Mouse (Mus musculus) heart, postnatal 0 days (tissue): ENCODE measurements at regions not wholly inside any gene's neighbourhood (a gene's known extent, or its start where the extent isn't known, plus 50 kb on each side); places are given as distances from the start of the nearest gene placed in this dataset.
A peak's percentile ranks its signal among the peaks of the same experiment; 100 is the strongest.

ENCODE experiments used
- ATAC-seq: fragments of 200-750 bp; cut with Nextera tagmentation; 2 replicates; pipeline ENCODE4 v1.8.0; 2017; ENCODE audit warnings: low read depth, moderate number of reproducible peaks, moderate library complexity; ENCODE audit not compliant: insufficient read depth
- DNase-seq: peaks from one replicate; pipeline ENCODE4 v3.0.0-alpha.2; 2016; ENCODE audit warnings: low spot score
- H3K27ac ChIP-seq: fragments of 300-500 bp; sonication (generic); 2 replicates; pipeline ENCODE4 v1.5.1; 2014; ENCODE audit warnings: low read depth, mild to moderate bottlenecking
- H3K27me3 ChIP-seq: fragments of 300-500 bp; sonication (generic); 2 replicates; pipeline ENCODE4 v1.6.1; 2014; ENCODE audit warnings: low read length, mixed read lengths; ENCODE audit not compliant: control insufficient read depth, insufficient read depth
- H3K36me3 ChIP-seq: fragments of 300-500 bp; sonication (generic); replicated peaks from 2 replicates; pipeline ENCODE4 v1.6.1; 2014; ENCODE audit warnings: low read length, mixed read lengths; ENCODE audit not compliant: control insufficient read depth, insufficient read depth
- H3K4me1 ChIP-seq: fragments of 300-500 bp; sonication (generic); 2 replicates; pipeline ENCODE4 v1.6.1; 2014; ENCODE audit warnings: antibody characterized with exemption; ENCODE audit not compliant: control insufficient read depth, insufficient read depth
- H3K4me2 ChIP-seq: fragments of 300-500 bp; sonication (generic); 2 replicates; pipeline ENCODE4 v1.6.1; 2014; ENCODE audit warnings: low read depth, mild to moderate bottlenecking, low read length, moderate library complexity
- H3K4me3 ChIP-seq: fragments of 300-500 bp; sonication (generic); 2 replicates; pipeline ENCODE4 v1.5.1; 2014; ENCODE audit warnings: low read depth, low read length
- H3K9ac ChIP-seq: fragments of 300-500 bp; sonication (generic); replicated peaks from 2 replicates; pipeline ENCODE4 v1.6.1; 2014; ENCODE audit warnings: low read depth, low read length, mixed read lengths
- H3K9me3 ChIP-seq: fragments of 300-500 bp; sonication (generic); replicated peaks from 2 replicates; pipeline ENCODE4 v1.6.1; 2016; ENCODE audit warnings: low read length; ENCODE audit not compliant: control insufficient read depth
- CTCF ChIP-seq: IDR thresholded peaks from 2 replicates; pipeline ENCODE4 v1.5.1; 2016; ENCODE audit warnings: antibody characterized with exemption, control low read depth, low read depth
- EP300 ChIP-seq: IDR thresholded peaks from 2 replicates; pipeline ENCODE4 v1.6.1; 2016; ENCODE audit warnings: antibody characterized with exemption, low read depth
- WGBS: fragments of 180-500 bp; shearing (Covaris S2); extraction: QIAGEN DNeasy Blood & Tissue Kit; methylation state at CpG from one replicate; pipeline ENCODE4 v1.1.7; 2014; 5-methylcytosine and 5-hydroxymethylcytosine counted together

- 69% methylated on average over 1 of the region's 1 CpGs for WGBS
- Histone ChIP-seq H3K4me1 (no peaks in the 10 kb centered on the region), H3K27me3 (no peaks in the 10 kb centered on the region), H3K36me3 (no peaks in the 10 kb centered on the region), H3K4me3 (no peak overlapping the region), H3K27ac (no peak overlapping the region), H3K9me3 (no peaks in the 10 kb centered on the region), H3K9ac (no peak overlapping the region), H3K4me2 (no peak overlapping the region)
- DNase-seq, result no peak
- no peak for ATAC-seq
- TF ChIP-seq EP300, result no peak
- no peak for TF ChIP-seq CTCF
Observed at GRCm38 (mm10) chr7:137750741-137751140, 313.3 kb downstream of the Glrx3 start.

GRCm38 (mm10) chr7:137751151-137751859 is 313.9 kb downstream of the Glrx3 start:
- no peak for ATAC-seq
- no peak for DNase-seq
- no peaks in the 10 kb centered on the region for H3K4me1 ChIP-seq
- no peaks in the 10 kb centered on the region for H3K27me3 ChIP-seq
- 29% methylated on average over 4 of the region's 4 CpGs for WGBS
- H3K9me3 ChIP-seq, result no peaks in the 10 kb centered on the region
- no peak overlapping the region for H3K4me3 ChIP-seq
- TF ChIP-seq EP300 (no peak), CTCF (no peak)
- no peak overlapping the region for H3K4me2 ChIP-seq
- no peak overlapping the region for H3K27ac ChIP-seq
- H3K36me3 ChIP-seq, result no peaks in the 10 kb centered on the region
- no peak overlapping the region for H3K9ac ChIP-seq

GRCm38 (mm10) chr7:137765961-137766360 is 328.5 kb downstream of the Glrx3 start:
- H3K27ac ChIP-seq, result no peak overlapping the region
- WGBS, result 25% methylated on average over 3 of the region's 3 CpGs

GRCm38 (mm10) chr7:137766721-137767120 is 329.3 kb downstream of the Glrx3 start:
- Histone ChIP-seq H3K4me2 (no peak overlapping the region), H3K9me3 (no peaks in the 10 kb centered on the region), H3K36me3 (no peaks in the 10 kb centered on the region), H3K4me3 (no peak overlapping the region), H3K27ac (no peak overlapping the region), H3K4me1 (no peaks in the 10 kb centered on the region), H3K27me3 (no peaks in the 10 kb centered on the region), H3K9ac (no peak overlapping the region)
- ATAC-seq (no peak), DNase-seq (no peak)
- no peak for TF ChIP-seq CTCF
- TF ChIP-seq EP300, result no peak
- WGBS, result 76% methylated on average over 2 of the region's 2 CpGs

More at GRCm38 (mm10) chr7:137765961-137766360, 328.5 kb downstream of the Glrx3 start:
- TF ChIP-seq CTCF (no peak), EP300 (no peak)
- Histone ChIP-seq H3K4me1 (no peaks in the 10 kb centered on the region), H3K4me2 (no peak overlapping the region), H3K4me3 (no peak overlapping the region), H3K36me3 (no peaks in the 10 kb centered on the region), H3K27me3 (no peaks in the 10 kb centered on the region), H3K9me3 (no peaks in the 10 kb centered on the region), H3K9ac (no peak overlapping the region)
- DNase-seq (peak; percentile 7), ATAC-seq (no peak)

GRCm38 (mm10) chr7:137773051-137773964 is 335.9 kb downstream of the Glrx3 start:
- Histone ChIP-seq H3K4me3 (no peak overlapping the region), H3K4me2 (no peak overlapping the region), H3K9ac (no peak overlapping the region), H3K4me1 (no peaks in the 10 kb centered on the region), H3K27me3 (no peaks in the 10 kb centered on the region), H3K36me3 (no peaks in the 10 kb centered on the region), H3K27ac (no peak overlapping the region), H3K9me3 (no peaks in the 10 kb centered on the region)
- 73% methylated on average over 7 of the region's 7 CpGs for WGBS
- DNase-seq, result no peak
- TF ChIP-seq CTCF (no peak), EP300 (no peak)
- no peak for ATAC-seq
